Mouse (Mus musculus) gastrocnemius, adult 8-10 months (tissue): ENCODE data around the gene Csnk2b. TPM values are rescaled to one million over a fixed set of nuclear protein-coding genes. Genes with fewer than 3 reads are reported as not detected.

Source experiments
- DNase-seq, 2 experiments: peaks; one replicate each; pipeline ENCODE4 v3.0.0; 2022; ENCODE audit warnings: low spot score in 2 of 2
- total RNA-seq, 4 experiments: library from RNA; stranded (reverse); gene quantifications; 2 replicates each; pipeline ENCODE4 v1.2.4; 2022

The Csnk2b gene
- total RNA-seq, 4 experiments from 2014 or later = 169 to 216 (median 180) TPM

DNA sequence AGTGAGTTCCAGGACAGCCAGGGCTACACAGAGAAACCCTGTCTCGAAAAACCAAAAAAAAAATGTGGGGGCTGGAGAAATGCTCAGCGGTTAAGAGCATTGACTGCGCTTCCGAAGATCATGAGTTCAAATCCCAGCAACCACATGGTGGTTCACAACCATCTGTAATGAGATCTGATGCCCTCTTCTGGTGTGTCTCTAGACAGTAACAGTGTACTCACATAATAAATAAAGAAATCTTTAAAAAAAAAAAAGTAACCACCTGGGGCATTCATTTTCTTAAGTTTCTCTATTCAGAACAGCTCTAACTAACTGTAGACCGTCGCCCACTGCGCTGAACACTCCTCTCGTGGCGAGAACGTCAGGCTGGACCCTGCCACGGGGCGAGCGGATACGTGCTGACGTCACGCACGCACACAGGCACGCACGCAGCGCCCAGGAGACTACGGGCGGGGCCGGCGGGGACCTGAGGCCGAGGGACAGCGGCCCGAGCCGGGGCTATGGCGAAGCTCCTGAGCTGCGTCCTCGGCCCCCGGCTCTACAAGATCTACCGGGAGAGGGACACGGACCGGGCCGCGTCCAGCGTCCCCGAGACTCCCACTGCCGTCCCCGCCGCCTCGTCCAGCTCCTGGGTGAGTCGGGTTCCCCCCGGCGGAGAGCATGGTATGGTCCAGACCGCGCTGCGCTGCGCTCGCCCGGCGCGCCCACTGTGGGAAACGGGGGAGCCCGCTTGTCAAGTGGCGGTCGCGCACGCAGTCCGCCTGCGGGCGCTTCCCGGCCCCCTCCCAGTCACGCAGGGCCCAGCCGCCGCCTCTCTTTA is 32.8 kb downstream of the Csnk2b start, which contains the start of gene Abhd16a:
TSS of gene Abhd16a (plus strand) at position 439 of the 820 bp plus-strand sequence.
- peak; percentile 93 to 94 for DNase-seq

DNA sequence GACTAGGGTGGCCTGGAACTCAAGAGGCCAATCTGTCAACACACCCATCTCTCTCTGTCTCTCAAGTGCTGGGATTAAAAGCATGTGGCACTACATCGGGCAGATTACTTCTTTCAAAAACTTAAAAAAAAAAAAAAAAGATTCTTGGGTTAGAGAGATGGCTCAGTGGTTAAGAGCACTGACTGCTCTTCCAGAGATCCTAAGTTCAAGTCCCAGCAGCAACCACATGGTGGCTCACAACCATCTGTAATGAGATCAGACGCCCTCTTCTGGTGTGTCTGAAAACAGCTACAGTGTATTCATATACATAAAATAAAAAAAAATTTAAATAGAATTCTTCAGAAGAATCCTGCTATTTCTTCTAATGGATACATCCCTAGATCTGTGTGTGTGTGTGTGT is 33.7 kb downstream of the Csnk2b start:
- no peak for DNase-seq

DNA sequence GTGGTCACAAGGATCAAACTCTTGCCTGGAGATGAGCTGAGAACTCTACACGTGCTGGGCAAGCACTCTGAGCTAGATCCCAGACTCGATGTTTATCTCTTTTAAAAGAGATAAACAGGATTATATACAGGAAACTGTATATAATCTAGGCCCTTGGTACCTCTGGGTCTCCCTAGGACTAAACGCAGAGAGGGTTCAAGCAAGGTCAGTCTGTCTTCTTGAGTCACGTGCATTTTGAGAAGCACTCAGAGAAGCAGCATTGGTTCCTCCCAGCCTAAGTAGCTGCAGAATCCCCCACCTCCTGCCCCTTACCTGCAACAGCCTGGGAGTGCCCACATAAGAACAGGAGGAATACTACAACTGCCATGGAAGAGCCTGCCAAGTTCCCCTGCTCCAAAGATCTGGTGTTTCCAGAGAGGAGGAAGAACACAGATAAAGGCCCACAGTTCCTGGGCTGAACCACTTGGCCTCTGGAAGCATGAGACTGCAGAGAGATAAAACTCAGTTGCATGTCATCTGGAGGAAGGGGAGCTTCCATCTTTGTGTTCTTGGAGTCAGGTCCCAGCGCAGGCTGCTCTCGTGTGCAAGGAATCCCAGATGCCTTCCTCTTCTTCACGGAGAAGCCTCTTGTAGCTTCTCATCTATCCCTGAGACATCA is 36.5 kb downstream of the Csnk2b start, which contains the start of gene Ly6g6f:
TSS of gene Ly6g6f (minus strand) at position 403 of the 658 bp plus-strand sequence.
- DNase-seq = no peak

DNA sequence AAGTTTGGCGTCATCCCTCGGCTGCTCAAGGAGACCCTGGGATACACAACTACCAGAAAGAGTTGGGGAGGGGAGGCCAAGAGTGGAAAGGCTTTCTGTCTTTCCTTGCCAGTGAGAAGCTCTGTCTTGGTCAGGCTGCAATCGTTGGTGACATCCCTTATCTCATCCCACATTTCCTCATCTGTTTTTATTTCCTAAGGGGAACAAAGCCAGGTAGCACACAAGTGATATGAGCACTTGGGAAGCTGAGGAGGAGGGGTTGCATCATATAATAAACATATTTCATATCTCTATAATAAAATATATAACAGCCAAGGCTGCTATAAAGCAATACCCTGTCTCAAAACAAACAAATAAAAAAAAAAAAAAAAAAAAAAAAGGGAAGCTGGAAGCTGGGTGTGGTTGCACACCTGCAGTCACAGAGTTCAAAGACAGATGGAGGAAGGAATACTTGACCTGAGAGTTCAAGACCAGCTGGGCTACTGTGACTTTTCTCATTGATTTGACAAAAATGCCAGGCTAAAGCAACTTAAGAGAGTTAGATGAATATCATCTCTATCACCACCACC is 37.8 kb downstream of the Csnk2b start:
- DNase-seq = no peak

DNA sequence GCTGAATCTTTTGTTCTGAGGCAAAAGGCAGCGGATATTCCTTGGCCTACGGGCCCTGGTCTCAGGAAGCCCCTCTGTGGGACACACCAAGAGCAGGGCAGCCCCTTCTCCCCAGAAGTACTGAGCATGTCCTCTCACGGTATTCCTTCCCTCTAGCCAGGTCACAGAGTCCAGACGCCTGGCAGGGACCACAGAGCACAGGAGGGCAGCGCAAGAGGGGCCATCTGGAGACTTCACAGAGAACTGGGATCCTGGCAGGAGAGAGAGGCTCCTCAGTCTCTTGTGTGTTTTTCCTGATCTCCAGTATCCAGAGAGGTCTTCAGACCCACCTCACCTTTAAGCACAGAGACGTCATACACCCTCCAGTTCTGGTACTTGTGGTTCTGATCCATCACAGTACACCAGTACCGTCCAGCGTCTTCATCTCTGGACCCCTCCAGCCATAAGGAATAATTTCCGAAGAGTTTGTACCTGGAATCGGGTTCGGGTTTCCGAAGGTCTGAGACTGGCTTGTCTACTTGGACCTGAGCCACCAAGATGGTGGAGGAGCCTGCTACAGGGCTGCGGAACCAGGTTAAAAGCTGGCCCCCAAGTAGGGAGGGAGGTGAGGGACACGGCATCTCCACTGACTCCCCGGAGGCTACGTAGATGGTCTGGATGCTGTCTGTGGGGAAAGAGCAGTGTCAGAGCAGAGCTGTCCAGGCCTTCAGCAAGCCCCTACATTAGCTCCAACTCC is 38.8 kb downstream of the Csnk2b start:
- no peak for DNase-seq

DNA sequence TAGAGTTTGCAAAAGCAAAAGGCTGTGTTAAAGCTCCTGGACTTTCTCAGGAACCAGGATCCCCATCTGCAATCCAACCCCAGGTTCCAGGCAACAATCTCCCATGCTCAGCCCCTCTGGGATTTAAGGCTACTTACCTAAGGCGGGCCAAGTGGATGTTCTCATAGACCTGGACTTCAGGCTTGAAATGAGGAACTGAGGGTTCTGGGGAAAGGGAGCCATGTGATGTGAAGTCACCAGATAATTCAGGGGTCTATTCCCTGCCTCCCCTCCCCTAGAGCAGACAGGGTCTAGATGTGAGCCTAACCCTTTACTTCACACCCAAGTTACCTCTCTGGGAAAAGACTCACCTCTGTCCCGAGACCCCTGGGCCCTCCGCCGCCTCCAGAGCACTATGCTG is 41.1 kb downstream of the Csnk2b start:
- DNase-seq = no peak

DNA sequence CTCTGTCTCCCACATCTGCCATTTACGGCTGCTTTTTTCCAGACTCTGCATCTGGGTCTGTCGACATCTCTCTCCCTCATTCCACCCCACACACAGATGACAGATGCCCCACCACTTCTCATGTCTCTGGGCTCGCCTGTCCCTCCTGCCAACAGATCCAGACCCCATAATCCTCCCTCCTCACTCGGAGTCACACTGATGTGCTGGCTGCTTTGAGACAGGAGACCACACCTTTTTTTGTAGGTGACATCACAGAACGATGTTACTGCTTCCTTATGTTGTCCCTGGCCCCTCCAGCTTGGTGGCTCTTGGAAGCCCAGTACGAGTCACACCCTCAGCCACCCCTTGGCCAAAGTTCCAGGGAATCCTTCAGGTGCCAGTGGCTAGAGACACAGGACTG is 41.6 kb downstream of the Csnk2b start:
- no peak for DNase-seq

DNA sequence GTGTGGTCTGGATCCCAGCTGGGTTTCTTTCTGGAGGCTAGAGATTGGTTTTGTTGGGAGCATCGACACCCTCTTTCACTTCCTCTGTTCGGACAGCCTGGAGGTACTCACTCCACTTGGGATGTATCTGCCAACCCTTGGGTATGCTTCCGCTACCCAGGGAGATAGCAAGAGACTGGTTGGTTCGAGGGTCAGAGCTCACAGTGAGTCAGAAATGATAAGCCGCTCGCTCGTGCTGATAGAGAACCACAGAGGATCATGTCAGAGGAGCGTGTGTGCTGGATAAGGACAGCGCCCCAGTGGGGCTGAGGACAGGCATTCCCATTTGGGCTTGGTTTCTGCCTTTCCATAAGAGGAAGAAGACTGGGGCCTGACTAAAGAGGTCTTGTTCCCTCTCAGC is 42.1 kb downstream of the Csnk2b start:
- DNase-seq = no peak

DNA sequence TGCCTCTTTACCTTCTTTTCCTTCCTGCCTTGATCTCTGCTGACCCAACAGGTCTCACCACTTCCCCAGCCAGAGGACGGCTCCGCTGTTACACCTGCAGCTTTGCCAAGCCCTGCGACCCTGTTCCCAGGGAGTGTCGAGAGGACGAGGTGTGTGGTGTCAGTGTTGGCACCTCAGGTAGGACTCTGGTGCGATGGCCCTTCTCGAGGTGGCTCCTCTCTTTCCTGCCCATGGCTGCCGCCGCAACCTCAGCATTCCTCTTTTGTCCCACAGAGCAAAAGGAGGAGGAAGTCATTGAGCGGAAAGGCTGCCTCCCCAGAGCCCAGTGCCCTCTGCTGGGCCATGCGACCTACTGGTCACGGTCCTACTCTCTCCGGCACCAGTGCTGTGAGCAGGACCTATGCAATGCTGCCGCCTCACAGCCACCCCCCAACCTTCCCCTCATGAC is 44.0 kb downstream of the Csnk2b start, which contains the start of gene Ly6g6d:
TSS of gene Ly6g6d (minus strand) at position 280 of the 448 bp plus-strand sequence.
- DNase-seq = no peak

DNA sequence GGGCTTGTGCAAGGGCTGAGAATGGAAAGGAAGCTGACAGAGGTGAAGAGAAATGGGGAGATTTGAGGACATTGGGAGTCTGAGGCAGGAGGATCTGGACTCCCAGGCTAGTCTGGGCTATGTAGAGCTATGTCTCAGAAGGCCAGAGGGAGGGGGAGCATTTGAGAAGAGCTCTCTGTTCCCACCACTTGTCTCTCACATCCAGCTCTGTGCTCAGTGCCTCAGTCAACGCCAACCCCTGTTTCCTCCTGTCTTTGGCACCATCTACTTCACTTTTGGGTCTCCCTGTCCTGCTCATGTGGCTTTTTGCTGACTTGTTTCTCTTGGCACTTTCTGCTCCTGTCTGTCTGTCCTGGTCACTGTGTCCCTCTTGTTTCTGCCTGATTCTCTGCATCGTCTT is 44.6 kb downstream of the Csnk2b start:
- DNase-seq = no peak

DNA sequence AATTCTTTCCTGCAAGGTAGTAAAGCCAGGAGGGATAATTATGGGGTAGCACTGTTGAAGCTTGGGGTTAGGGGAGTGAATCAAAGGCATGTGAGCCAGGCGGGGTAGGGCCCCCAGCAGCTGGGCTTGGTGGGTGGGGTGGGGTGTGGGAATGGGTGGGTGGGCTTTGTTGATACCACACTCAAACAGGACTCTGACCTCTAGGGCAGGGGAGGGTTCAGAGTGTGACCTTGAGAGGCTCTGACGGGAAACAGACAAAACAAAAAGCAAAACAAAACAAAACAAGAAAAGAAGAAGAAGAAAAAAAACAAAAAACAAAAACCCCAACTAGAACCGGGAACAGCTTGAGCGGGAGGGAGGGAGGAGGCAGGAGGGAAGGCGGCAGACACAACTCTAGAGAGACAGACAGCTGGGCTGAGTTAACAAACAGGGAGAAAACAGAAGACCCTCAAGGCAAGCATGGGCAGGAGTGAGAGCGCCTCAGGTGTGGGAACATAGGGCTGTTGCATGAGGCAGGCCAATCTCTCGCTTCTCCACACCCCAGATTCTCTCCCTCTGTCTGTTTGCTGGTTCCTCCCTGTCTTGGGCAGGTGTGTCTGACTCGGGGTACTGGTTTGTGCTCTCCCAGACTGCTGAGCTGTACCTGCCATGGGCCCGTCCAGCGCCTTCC is 45.2 kb downstream of the Csnk2b start, which contains the start of gene Ly6g6e:
TSS of gene Ly6g6e (plus strand) at position 396 of the 670 bp plus-strand sequence.
- DNase-seq = no peak

DNA sequence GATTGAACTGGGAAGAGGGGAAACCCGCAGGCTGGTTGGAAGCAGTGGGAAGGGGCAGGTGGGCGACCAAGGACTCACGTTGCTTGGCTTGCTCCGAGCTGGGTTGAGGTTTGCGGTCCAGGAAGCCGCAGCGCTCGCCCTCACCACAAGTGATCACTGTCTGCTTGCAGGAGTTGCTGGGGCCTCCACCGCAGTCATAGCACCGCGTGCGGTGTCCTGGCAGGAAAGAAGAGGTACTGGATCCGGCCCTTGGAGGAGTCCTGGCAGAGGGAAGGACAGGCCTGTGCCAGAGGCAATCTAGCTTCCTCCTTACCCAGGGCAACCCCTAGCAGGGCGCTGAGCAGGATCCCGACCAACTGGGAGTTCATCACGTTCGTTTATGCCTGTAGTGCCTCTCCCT is 47.8 kb downstream of the Csnk2b start:
- no peak for DNase-seq

DNA sequence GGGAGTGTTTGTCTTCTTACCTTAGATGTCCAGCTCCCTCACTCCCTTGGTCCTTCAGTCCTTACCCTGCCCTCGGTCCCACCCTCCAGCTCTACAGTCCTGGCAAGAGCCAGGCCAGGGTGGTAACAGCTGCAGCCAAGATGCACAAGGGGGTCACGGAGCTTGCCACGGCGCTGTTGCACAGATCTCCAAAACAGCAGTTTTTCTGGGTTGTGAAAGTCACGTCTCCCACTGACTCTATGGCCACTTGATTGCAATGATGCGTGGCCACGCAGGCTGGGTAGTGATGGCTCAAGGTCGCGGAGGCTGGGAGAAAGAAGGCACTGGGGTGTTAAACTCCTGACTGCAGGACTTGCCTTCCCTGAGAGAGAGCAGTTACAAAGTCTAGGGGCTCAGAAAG is 50.4 kb downstream of the Csnk2b start:
- no peak for DNase-seq

DNA sequence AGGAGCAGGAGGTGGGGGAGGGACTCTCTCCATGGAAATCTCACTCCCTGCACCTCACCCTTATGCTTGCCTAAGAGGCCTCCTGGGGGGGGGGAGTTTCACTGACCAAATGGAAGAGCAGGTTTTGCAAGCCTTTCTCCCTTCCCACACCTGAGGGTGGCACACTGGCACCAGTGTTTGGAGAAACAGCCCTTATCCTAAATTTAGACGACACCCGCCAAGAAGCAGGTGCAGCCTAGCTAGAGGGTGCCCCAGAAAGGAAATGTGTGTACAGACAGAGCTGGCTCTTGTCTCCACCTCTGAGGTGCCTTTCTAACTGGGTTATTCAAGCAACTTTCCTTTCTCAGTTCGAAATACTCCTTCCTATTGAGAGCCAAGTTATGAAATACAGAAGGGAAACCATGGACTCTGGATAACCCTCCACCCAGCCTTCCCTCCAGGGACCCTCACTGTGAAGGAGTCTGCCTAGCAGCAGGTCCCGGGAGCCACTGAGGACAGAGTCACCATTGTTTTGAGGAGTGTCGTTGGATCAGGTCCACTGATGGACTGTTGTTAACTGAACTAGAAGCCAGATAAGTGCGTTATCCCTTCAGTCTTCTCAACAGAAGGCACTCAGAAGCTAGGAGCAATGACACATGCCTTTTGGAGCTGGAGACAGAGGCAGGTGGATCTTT is 51.2 kb downstream of the Csnk2b start:
- no peak for DNase-seq

DNA sequence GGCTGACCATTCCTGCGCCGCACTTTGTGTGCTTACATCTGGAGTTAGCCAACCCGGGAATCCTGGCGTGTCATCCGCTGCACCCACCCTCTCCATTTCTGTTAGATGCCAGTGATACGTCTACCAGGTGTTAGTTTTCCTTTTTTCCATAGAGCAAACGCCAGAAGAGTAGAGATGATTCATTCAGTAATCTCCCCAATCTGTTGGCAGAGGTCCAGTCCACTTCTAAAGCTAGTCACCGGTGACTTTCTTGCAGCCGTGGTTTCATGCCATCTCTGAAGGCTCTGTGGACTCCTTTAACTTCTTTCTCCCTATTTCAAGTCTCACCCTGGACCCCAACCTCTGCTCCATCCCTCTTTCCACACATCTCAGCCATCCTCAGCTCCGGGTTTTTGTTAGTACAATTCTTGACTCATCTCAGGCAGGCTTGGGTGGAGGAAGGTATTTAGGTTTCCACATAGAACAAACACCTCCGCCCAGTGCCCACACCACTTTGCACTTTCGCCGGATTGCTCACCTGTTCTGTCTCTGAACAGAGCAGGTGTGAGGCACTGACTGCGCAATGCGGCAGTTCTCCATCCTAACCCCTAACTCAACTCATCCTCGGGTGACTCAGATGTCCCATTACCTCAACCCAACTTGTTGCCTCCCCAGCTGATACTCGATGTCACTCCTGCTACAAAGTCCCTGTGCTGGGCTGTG is 53.5 kb downstream of the Csnk2b start:
- DNase-seq = no peak
